Mouse (Mus musculus) spleen, adult 2 months (tissue): Measurements from ENCODE around the gene Ass1. TPM values are rescaled to one million over a fixed set of nuclear protein-coding genes. Genes with fewer than 3 reads are reported as not detected.

Experiments
- DNase-seq, 2 experiments: peaks; one replicate each; pipeline versions ENCODE4 v3.0.0 to v3.0.0-alpha.2; 2012 to 2021; ENCODE audit warnings: low spot score in 2 of 2, low read depth in 1 of 2
- H3K27ac ChIP-seq: fragments of 200-500 bp; 2 replicates; pipeline ENCODE4 v1.5.1; 2012; ENCODE audit warnings: low read length, inconsistent platforms; ENCODE audit not compliant: insufficient read depth
- H3K27me3 ChIP-seq: fragments of 200-500 bp; 2 replicates; pipeline ENCODE4 v1.6.1; 2012; ENCODE audit warnings: mild to moderate bottlenecking, moderate library complexity, low read length, inconsistent platforms; ENCODE audit not compliant: control insufficient read depth, insufficient read depth
- H3K36me3 ChIP-seq: fragments of 200-500 bp; 2 replicates; pipeline ENCODE4 v1.6.1; 2012; ENCODE audit warnings: mild to moderate bottlenecking, low read length, inconsistent platforms; ENCODE audit not compliant: control insufficient read depth, insufficient read depth
- H3K4me1 ChIP-seq: fragments of 200-500 bp; 2 replicates; pipeline ENCODE4 v1.6.1; 2011; ENCODE audit warnings: inconsistent platforms; ENCODE audit not compliant: control insufficient read depth, insufficient read depth, insufficient read length
- H3K4me3 ChIP-seq: fragments of 200-500 bp; 2 replicates; pipeline ENCODE4 v1.5.1; 2011; ENCODE audit warnings: mild to moderate bottlenecking, inconsistent platforms; ENCODE audit not compliant: insufficient read depth, insufficient read length; ENCODE audit errors: extremely low read depth
- CTCF ChIP-seq: fragments of 200-500 bp; IDR thresholded peaks from 2 replicates; pipeline ENCODE4 v1.5.1; 2011; ENCODE audit warnings: mild to moderate bottlenecking, inconsistent platforms; ENCODE audit not compliant: insufficient read depth, insufficient read length, insufficient replicate concordance; ENCODE audit errors: extremely low read depth
- POLR2A ChIP-seq: fragments of 200-500 bp; IDR thresholded peaks from 2 replicates; pipeline ENCODE4 v1.6.1; 2011; ENCODE audit warnings: low read depth, low read length, inconsistent platforms
- WGBS: fragments of 180-500 bp; shearing (Covaris S2); methylation state at CpG from one replicate; pipeline ENCODE4 v1.1.7; 2018; 5-methylcytosine and 5-hydroxymethylcytosine counted together
- polyA plus RNA-seq: library from polyadenylated mRNA; depleted of rRNA; stranded (reverse); fragments of >200 nt; gene quantifications from 2 replicates; pipeline ENCODE4 v1.2.3, GENCODE M21; 2012

Ass1 gene
- polyA plus RNA-seq, 1 experiment: 18.9 TPM

DNA sequence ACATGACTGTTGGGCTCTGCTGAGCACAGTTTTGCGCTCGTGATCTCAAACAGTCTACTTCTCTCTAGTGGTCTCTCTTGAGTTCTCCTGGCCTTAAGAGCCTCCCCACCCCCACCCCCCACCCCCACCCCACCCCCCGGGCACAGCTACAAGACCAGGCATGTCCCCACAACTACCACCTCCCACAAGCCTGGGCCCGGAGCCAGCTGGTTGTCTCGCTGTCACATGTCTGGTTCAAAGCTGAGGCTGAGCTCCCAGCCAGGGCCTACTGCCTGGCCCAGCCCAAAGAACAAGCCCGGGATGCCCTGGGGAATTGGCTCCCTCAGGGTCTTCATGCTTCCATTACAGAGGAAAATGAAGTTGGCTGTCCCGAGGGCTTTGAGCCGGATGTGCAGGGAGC lies 15.7 kb upstream of the Ass1 start:
- WGBS: 33% methylated on average over 8 of the region's 8 CpGs
- no peak overlapping the region for H3K27ac ChIP-seq
- DNase-seq: no peak
- TF ChIP-seq POLR2A: no peak
- TF ChIP-seq CTCF: no peak
- no peaks in the 10 kb centered on the region for H3K27me3 ChIP-seq
- H3K4me3 ChIP-seq: no peak overlapping the region
- no peaks in the 10 kb centered on the region for H3K36me3 ChIP-seq
- peaks cover 4% of the 10 kb centered on the region; the same call in 1 of the 2 replicates for H3K4me1 ChIP-seq

DNA sequence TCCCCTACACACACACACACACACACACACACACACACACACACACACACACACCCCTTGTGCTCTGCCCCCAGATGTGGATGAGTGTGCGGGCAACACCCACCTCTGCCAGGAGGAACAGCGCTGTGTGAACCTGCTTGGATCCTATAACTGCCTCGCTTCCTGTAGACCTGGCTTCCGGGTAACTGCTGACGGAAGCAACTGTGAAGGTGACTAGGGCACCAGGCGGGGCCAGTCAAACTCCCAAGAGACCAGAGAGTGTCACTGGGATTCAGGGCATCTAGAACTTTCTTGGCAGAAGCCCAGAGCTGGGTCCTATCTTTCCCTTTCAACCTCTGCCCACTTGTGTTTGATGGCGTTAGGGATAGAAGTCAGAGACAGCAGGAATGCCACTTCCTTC lies 14.6 kb upstream of the Ass1 start:
- 63% methylated on average over 7 of the region's 7 CpGs for WGBS
- peak overlapping the region; percentile 47 for H3K4me3 ChIP-seq
- TF ChIP-seq CTCF (no peak), POLR2A (no peak; the same call in 1 of the 2 replicates)
- peaks cover 8% of the 10 kb centered on the region; the same call in 1 of the 2 replicates for H3K4me1 ChIP-seq
- no peaks in the 10 kb centered on the region for H3K36me3 ChIP-seq
- DNase-seq: no peak
- H3K27ac ChIP-seq: peak overlapping the region; percentile 11; the same call in 1 of the 2 replicates
- no peaks in the 10 kb centered on the region for H3K27me3 ChIP-seq

DNA sequence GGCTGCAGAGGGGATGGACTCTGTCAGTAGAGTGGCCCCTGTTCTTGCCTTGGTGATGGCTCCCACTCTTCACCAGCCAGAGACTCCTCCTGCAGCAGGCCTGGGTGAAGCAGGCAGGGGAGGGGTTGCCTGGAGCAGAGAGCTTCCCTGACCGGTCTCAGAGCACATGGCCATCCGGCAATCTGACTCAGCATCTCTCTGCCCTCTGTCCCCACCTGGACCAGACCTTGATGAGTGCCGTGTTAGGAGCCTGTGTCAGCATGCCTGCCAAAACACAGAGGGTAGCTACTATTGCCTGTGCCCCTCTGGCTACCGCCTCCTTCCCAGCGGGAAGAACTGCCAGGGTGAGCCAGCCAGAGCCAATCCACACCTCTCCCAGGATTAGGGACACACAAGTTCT lies 11.5 kb upstream of the Ass1 start:
- DNase-seq: no peak
- H3K27ac ChIP-seq: no peak overlapping the region
- no peaks in the 10 kb centered on the region for H3K36me3 ChIP-seq
- TF ChIP-seq POLR2A: no peak
- no peak for TF ChIP-seq CTCF
- no peaks in the 10 kb centered on the region for H3K27me3 ChIP-seq
- WGBS: 86% methylated on average over 5 of the region's 5 CpGs
- no peak overlapping the region for H3K4me3 ChIP-seq
- peaks cover 9% of the 10 kb centered on the region; the same call in 1 of the 2 replicates for H3K4me1 ChIP-seq

DNA sequence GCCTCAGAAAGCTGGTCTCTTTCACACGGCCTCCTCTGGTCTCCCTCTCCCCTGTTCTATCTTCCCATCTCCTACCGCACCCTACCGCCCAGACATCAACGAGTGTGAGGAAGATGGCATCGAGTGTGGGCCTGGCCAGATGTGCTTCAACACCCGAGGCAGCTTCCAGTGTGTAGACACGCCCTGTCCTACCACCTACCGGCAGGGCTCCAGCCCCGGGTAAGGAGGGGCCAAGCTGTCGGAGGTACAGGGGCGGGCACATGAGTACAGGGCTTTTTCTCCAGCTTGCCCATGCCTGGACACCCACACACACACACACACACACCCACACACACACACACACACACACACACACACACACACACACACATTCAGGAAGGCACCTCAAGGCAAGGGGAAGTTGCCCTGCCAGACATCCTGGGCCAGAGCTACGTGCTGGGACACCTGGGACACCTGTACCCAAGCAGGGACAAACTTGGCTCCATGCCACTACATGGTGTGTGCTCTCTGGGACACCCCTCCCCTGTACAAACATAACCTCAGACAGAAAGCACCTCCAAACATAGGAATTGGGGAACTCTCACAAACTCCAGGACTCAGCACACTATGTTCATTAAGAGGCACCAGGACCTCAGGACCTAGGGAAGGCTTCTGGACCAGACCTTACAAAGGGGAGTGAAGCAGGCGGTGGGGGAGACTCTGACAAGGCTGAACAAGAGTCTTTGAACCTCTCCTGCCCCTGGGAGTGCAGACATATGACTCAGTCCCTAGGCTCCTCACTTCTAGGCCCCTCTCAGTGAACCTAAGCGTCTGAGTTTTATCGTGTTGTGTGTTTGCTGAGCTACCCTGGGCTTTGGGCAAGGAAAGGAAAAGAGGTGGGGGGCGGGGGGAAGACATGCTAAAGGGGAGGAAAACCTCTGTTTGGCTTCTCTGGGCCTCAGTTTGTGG lies 10.7 kb upstream of the Ass1 start:
- TF ChIP-seq CTCF (no peak), POLR2A (no peak)
- no peaks in the 10 kb centered on the region for H3K36me3 ChIP-seq
- WGBS: 24% methylated on average over 14 of the region's 16 CpGs

DNA sequence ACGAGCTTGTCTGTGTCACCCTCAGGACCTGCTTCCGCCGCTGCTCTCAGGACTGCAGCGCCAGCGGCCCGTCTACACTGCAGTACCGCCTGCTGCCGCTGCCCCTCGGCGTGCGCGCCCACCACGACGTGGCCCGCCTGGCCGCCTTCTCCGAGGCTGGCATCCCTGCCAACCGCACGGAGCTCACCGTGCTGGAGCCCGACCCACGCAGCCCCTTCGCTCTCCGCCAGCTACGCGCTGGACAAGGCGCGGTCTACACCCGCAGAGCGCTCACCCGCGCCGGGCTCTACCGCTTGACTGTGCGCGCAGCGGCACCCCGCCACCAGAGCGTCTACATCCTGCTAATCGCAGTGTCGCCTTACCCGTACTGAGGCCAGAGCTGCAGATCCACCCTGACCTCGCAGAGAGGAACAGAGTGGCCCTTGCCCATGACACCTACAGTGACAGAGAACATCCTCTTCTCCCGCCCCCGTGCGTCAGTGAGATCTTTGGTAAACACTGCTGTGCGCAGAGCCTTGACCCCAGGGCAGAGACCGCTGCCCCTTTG lies 9.9 kb upstream of the Ass1 start:
- peak in 1 of 2 experiments; percentile 50 for DNase-seq

More for the DNA sequence above, 10.7 kb upstream of the Ass1 start:
- DNase-seq: no peak
- H3K4me1 ChIP-seq: peaks cover 17% of the 10 kb centered on the region; the same call in 1 of the 2 replicates
- no peak overlapping the region for H3K27ac ChIP-seq
- peak overlapping the region; percentile 45; the same call in 1 of the 2 replicates for H3K4me3 ChIP-seq
- no peaks in the 10 kb centered on the region for H3K27me3 ChIP-seq

DNA sequence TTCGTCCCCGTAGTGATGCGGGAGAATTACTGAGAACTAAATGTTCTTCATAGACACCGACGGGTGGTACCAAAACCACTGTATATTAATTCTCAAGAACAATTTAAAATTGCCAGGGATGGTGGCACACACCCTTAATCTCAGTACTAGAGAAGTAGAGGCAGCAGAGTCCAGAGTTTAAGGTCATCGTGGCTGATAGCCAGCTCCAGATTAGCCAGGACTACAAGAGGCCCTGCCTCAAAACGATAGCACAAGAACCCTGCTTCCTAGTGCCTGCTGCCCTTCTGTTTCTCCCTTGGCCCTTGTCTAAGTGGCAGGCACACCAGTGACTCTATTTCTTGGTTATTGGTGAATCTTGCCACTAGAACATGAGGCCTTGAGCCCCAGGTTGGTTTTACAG lies 9.1 kb upstream of the Ass1 start:
- no peak overlapping the region for H3K4me3 ChIP-seq
- no peak for DNase-seq
- H3K27me3 ChIP-seq: no peaks in the 10 kb centered on the region
- WGBS: 92% methylated on average over 7 of the region's 7 CpGs
- peaks cover 22% of the 10 kb centered on the region; the same call in 1 of the 2 replicates for H3K4me1 ChIP-seq
- TF ChIP-seq POLR2A (no peak), CTCF (no peak)
- no peaks in the 10 kb centered on the region for H3K36me3 ChIP-seq
- no peak overlapping the region for H3K27ac ChIP-seq

More for the DNA sequence above, 9.9 kb upstream of the Ass1 start:
- Histone ChIP-seq H3K4me1 (peaks cover 22% of the 10 kb centered on the region; the same call in 1 of the 2 replicates), H3K27me3 (no peaks in the 10 kb centered on the region), H3K27ac (no peak overlapping the region), H3K4me3 (peak overlapping the region; percentile 45; the same call in 1 of the 2 replicates), H3K36me3 (no peaks in the 10 kb centered on the region)
- TF ChIP-seq CTCF (peak; percentile 41; the same call in 1 of the 2 replicates), POLR2A (no peak)
- 4% methylated on average over 48 of the region's 48 CpGs for WGBS

DNA sequence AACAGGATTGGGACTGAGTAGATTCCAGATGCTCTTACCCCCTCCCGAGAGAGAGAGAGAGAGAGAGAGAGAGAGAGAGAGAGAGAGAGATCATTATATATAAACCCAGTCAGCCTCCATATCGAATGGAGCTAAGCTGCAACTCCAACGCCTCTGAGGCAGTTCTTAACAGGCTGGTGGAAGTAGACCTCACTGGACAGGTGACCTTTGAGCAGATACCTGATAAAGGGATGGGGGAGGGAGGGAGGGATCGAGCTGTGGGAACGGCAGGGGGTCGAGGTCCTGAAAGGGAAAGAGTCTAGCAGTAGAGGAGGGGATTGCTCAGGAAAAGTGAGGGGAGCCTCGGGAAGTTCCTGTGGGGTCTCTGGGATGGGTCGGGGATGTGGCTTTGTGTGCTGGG lies 8.0 kb upstream of the Ass1 start:
- H3K36me3 ChIP-seq: no peaks in the 10 kb centered on the region
- DNase-seq: no peak
- no peaks in the 10 kb centered on the region for H3K27me3 ChIP-seq
- no peak overlapping the region for H3K4me3 ChIP-seq
- peaks cover 22% of the 10 kb centered on the region; the same call in 1 of the 2 replicates for H3K4me1 ChIP-seq
- no peak for TF ChIP-seq POLR2A
- no peak overlapping the region for H3K27ac ChIP-seq
- WGBS: 75% methylated on average over 8 of the region's 8 CpGs
